Mouse (Mus musculus) intestine, embryonic 15.5 days (tissue): ENCODE results near the gene Aldh8a1. TPM values are rescaled to one million over a fixed set of nuclear protein-coding genes. Genes with fewer than 3 reads are reported as not detected.

ENCODE experiments used
- ATAC-seq: fragments of 200-750 bp; cut with Nextera tagmentation; 2 replicates; pipeline ENCODE4 v1.8.0; 2017; ENCODE audit warnings: moderate TSS enrichment, moderate library complexity
- H3K27ac ChIP-seq: fragments of 300-500 bp; sonication (generic); 2 replicates; pipeline ENCODE4 v1.5.1; 2015; ENCODE audit warnings: mild to moderate bottlenecking, inconsistent platforms
- H3K27me3 ChIP-seq: fragments of 300-500 bp; sonication (generic); replicated peaks from 2 replicates; pipeline ENCODE4 v1.6.1; 2015; ENCODE audit warnings: inconsistent platforms
- H3K36me3 ChIP-seq: fragments of 300-500 bp; sonication (generic); 2 replicates; pipeline ENCODE4 v1.6.1; 2015; ENCODE audit warnings: inconsistent platforms
- H3K4me1 ChIP-seq: fragments of 300-500 bp; sonication (generic); replicated peaks from 2 replicates; pipeline ENCODE4 v1.6.1; 2015; ENCODE audit warnings: inconsistent platforms
- H3K4me2 ChIP-seq: fragments of 300-500 bp; sonication (generic); replicated peaks from 2 replicates; pipeline ENCODE4 v1.6.1; 2015; ENCODE audit warnings: mild to moderate bottlenecking, inconsistent platforms
- H3K4me3 ChIP-seq: fragments of 300-500 bp; sonication (generic); replicated peaks from 2 replicates; pipeline ENCODE4 v1.5.1; 2015; ENCODE audit warnings: inconsistent platforms
- H3K9ac ChIP-seq: fragments of 300-500 bp; sonication (generic); 2 replicates; pipeline ENCODE4 v1.6.1; 2015; ENCODE audit warnings: inconsistent platforms
- H3K9me3 ChIP-seq: fragments of 300-500 bp; sonication (generic); 2 replicates; pipeline ENCODE4 v1.6.1; 2016; ENCODE audit warnings: inconsistent platforms
- WGBS: fragments of 180-500 bp; shearing (Covaris S2); methylation state at CpG from one replicate; pipeline ENCODE4 v1.1.7; 2015; 5-methylcytosine and 5-hydroxymethylcytosine counted together
- polyA plus RNA-seq: library from polyadenylated mRNA; unstranded; fragments of >200 nt; fragmentation: Nextera tagmentation; extraction: Ambion mirVana; gene quantifications from 2 replicates; pipeline ENCODE4 v1.2.1, GENCODE M21; 2015

Gene Aldh8a1
- polyA plus RNA-seq, 1 experiment from 2014 or later: 0.33 TPM

DNA sequence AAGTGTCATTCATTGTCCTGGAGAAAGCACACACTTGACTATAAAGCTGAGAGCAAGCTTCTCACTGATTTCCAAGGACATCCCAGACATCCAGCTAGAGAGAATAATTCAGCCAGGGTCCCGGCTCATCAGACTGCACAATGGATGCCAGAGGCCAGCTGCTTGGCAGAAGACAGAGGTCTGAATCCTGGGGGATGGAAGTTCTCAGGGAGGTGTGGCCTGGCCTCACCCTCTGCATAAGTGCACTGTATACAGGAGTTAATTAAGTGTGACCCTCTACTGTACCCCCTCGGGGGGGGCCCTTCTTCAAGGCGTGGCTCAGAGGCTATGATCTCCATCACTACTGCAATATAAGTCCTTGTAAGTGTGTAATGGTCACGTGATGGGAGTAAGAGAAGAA lies 24.2 kb downstream of the Aldh8a1 start:
- Histone ChIP-seq H3K4me1 (peaks cover 3% of the 10 kb centered on the region; the same call in 1 of the 2 replicates), H3K4me3 (no peak overlapping the region), H3K36me3 (no peaks in the 10 kb centered on the region), H3K27me3 (no peaks in the 10 kb centered on the region), H3K9ac (no peak overlapping the region), H3K4me2 (no peak overlapping the region), H3K9me3 (no peaks in the 10 kb centered on the region), H3K27ac (no peak overlapping the region)
- WGBS: 62% methylated on average over 4 of the region's 4 CpGs
- no peak for ATAC-seq

DNA sequence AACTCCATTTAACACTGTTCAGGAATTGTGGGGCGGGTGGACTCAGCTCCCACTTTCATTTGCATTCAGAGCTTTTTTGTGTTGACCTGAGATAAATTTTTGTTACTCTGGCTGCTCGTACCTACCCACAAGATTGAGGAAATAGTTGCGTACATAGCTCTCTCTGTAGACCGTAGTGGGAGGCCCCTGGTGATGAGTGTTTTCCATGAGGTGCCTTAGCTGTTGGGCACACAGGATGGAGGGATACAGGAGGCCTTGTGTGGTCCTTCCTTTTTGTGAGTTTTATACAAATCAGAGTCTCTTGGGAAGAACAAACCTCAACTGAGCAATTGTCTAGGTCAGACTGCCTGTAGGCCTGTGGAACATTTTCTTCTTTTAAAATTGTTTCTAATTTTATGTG lies 27.7 kb downstream of the Aldh8a1 start:
- 79% methylated on average over 4 of the region's 4 CpGs for WGBS
- Histone ChIP-seq H3K27ac (no peak overlapping the region), H3K4me1 (peaks cover 3% of the 10 kb centered on the region; the same call in 1 of the 2 replicates), H3K36me3 (no peaks in the 10 kb centered on the region), H3K9me3 (no peaks in the 10 kb centered on the region), H3K27me3 (no peaks in the 10 kb centered on the region), H3K9ac (no peak overlapping the region), H3K4me3 (no peak overlapping the region), H3K4me2 (no peak overlapping the region)
- ATAC-seq: no peak

DNA sequence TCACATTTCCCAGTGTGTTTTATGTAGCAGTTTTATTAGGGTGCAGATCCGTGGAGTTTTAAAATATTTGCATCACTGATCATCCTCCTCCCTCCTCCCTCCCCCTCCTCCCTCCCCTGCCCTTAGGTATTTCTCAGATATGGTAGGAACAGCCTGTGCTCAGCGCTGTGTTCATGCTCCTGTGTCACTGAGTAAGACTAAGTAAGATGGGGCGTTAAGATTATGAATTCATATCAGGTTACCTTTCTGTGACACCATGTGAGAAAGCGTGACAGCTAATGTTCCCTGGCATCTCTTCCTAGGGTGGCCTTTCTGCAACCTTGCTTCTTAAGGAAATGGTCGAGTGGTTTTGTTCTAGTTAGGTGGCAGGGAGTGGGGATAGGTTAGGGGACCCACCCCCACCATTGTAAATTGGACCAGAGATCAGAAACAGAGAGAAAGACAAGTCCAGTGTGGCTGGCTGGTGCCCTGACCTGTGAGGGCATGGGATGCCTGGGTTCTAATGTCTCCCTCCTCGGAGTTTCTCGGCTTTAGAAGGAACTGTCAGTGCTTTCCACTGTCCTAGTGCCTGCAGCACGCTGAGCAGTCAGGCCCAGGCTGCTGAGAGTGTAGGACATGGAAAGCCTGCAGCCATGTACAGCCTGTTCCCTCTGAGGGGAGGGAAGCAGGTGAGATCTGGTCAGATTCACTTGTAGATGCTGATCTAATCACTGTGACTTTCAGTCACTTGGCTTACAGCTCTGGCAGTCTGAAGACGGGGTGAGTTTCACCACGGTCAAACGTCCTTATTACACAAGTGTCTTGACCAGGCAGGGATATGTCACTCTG lies 28.8 kb downstream of the Aldh8a1 start:
- H3K4me1 ChIP-seq: peaks cover 3% of the 10 kb centered on the region; the same call in 1 of the 2 replicates
- no peak overlapping the region for H3K27ac ChIP-seq
- no peaks in the 10 kb centered on the region for H3K27me3 ChIP-seq
- WGBS: 80% methylated on average over 11 of the region's 11 CpGs
- H3K36me3 ChIP-seq: no peaks in the 10 kb centered on the region
- H3K9ac ChIP-seq: no peak overlapping the region
- ATAC-seq: no peak
- no peaks in the 10 kb centered on the region for H3K9me3 ChIP-seq
- H3K4me2 ChIP-seq: no peak overlapping the region
- H3K4me3 ChIP-seq: no peak overlapping the region

DNA sequence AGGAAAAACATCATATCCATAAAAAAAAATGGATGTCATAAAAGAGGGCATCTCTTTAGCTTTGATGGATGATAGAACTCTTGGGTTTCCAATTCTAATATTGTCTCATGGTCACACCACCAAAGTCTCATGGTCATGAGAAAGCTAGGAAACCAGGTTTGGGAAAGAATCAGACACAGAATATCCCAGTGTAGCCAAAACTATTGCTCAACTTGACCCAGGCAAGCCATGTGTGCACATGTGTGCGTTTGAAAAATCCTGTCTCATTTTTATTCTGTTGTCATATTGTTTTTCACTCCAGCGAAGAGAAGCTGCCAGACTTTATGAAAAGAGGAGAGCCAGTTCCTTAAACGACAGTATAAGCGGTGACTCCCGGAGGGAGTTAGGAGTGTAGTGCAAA lies 33.6 kb downstream of the Aldh8a1 start:
- WGBS: 76% methylated on average over 5 of the region's 5 CpGs
- no peak for ATAC-seq
- no peaks in the 10 kb centered on the region for H3K4me1 ChIP-seq

DNA sequence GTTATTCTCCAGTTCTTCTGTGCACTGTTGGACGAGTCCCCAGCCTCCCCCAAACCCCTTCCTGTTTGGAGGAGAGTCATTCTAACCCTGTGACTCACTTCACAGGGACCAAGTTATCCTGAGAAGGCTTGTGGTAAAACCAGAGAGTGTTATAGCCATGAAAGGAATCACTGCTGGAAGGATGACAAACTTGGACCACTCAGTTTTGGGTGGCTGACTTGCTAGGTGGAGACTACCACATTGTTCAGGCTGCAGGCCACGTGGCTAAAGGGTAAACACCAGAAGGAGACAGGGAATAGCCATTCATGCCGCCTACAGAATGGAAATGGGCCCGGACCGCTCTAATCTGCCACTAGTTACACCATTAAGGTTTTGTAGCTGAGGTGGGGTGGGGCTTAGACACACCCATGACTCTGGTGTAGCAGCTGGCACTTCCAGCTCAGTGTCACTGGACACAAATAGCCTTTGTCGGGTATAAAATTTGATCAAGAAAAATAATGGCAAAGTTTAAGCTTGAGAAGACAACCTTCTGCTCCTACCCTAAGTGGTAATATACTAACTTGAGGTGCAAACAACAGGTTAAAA lies 34.6 kb downstream of the Aldh8a1 start:
- H3K27ac ChIP-seq: no peak overlapping the region
- no peak for ATAC-seq
- H3K9me3 ChIP-seq: no peaks in the 10 kb centered on the region
- WGBS: 68% methylated on average over 6 of the region's 6 CpGs
- H3K4me3 ChIP-seq: no peak overlapping the region
- H3K4me2 ChIP-seq: no peak overlapping the region
- H3K9ac ChIP-seq: no peak overlapping the region
- H3K4me1 ChIP-seq: no peaks in the 10 kb centered on the region
- H3K27me3 ChIP-seq: no peaks in the 10 kb centered on the region
- no peaks in the 10 kb centered on the region for H3K36me3 ChIP-seq

More for the DNA sequence above, 33.6 kb downstream of the Aldh8a1 start:
- no peak overlapping the region for H3K4me2 ChIP-seq
- no peaks in the 10 kb centered on the region for H3K36me3 ChIP-seq
- H3K27me3 ChIP-seq: no peaks in the 10 kb centered on the region
- H3K4me3 ChIP-seq: no peak overlapping the region
- H3K9ac ChIP-seq: no peak overlapping the region
- no peak overlapping the region for H3K27ac ChIP-seq
- no peaks in the 10 kb centered on the region for H3K9me3 ChIP-seq

DNA sequence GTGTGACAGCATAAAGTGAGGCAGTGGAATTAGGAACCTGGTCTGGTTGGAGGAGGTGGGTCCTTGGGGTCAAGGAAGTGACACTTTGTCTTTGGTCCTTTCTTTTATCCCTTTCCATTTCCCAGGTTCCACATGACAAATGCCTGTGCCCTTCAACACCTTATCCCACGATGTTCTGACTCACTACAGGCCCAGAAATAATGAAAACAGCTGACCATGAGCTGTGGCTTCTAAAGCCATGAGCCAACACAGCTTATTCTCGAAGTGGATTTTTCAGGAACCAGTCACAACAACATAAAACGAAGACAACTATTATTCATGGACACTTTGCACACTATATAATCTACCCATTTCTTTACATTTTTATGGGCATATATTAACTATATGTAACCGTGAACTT lies 37.9 kb downstream of the Aldh8a1 start:
- H3K9me3 ChIP-seq: no peaks in the 10 kb centered on the region
- no peak overlapping the region for H3K27ac ChIP-seq
- H3K27me3 ChIP-seq: no peaks in the 10 kb centered on the region
- no peak overlapping the region for H3K9ac ChIP-seq
- ATAC-seq: no peak
- 78% methylated on average over 4 of the region's 4 CpGs for WGBS
- H3K4me2 ChIP-seq: no peak overlapping the region
- H3K4me1 ChIP-seq: no peaks in the 10 kb centered on the region
- no peak overlapping the region for H3K4me3 ChIP-seq
- no peaks in the 10 kb centered on the region for H3K36me3 ChIP-seq

DNA sequence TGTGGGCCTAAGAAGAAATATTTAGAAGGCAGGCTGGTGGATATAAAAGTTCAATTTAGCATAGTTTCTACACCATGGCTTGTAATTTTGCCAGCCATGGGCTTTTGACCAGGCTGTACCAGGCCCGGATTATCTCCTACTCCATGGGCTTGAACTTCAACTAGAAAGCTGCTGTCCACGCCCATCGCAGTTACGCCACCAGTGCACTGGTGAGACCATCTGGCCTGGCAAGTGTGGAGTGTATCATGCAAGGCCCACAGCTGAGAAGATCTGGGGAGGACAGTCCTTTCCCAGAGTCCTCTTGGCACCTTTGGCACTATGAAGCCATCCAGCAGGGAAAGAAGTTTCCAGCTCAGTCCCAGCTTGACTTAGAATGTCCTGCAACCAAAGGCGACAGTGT lies 39.1 kb downstream of the Aldh8a1 start:
- no peak overlapping the region for H3K9ac ChIP-seq
- no peak overlapping the region for H3K27ac ChIP-seq
- no peaks in the 10 kb centered on the region for H3K4me1 ChIP-seq
- no peaks in the 10 kb centered on the region for H3K9me3 ChIP-seq
- H3K27me3 ChIP-seq: no peaks in the 10 kb centered on the region
- H3K4me2 ChIP-seq: no peak overlapping the region
- WGBS: 90% methylated on average over 5 of the region's 5 CpGs
- H3K36me3 ChIP-seq: no peaks in the 10 kb centered on the region
- H3K4me3 ChIP-seq: no peak overlapping the region
- no peak for ATAC-seq

DNA sequence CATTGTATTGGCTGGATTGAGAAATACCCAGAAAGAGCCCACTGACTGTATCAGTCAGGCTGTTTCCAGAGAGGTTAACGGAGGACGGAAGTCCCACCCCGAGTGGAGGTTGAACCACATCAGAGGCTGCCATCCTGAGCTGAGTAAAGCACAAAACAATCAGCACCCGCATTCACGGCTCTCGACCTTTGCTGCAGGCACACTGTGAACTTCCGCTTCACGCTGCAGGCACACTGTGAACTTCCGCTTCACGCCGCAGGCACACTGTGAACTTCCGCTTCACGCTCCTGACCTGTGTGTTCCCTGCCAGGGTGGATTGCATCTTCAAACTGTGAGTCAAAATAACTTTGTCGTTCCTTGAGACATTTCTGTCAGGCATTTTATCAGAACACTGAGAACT lies 42.1 kb downstream of the Aldh8a1 start:
- H3K4me1 ChIP-seq: no peaks in the 10 kb centered on the region
- no peak for ATAC-seq
- H3K9ac ChIP-seq: no peak overlapping the region

DNA sequence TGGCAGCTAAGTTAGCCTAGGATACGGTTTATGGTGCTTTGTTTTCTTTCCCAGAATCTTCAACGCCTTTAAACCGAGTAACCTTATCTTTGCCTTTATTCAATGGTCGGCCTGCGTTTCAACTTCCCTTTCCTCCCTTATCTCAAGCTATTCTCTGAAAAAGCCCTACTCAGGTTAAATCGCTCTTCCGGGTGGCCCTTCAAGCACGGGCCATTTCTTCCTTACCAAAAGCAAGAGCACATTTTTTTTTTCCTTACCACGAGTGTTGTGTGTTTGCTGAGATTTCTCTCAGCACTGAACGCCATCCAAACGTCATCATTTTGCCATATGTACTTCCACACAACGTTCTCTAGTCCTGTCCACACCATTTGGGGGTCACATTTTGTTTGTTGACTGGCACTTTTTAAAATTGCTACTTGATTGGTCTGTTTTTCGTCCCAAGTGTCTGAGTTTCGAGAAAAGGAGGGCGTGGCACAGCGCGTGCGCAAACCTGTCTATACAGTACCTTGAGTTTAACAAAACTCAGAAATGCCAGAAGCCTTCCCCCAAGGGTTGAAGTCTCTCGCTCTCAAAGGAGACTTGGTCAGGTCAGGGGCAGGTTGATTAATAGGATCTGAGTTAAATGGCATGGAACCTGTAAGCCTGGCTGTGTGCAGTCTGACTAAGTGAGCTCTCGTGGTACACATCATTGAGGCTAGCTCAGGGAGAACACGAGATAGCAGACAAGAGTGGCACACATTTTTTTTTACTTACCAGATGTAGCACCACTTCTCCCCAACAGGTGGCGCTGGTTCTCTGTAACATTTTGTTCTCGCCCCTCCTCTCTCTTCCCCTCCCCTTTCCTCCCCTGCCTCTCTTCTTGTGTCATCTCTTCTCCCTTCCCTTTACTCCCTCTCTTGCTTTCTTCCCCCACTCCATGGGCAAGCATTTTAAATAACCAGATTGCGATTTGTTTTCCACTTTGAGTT lies 43.6 kb downstream of the Aldh8a1 start:
- H3K4me1 ChIP-seq: no peaks in the 10 kb centered on the region
- H3K27ac ChIP-seq: no peak overlapping the region
- no peak overlapping the region for H3K4me3 ChIP-seq
- ATAC-seq: no peak
- H3K27me3 ChIP-seq: no peaks in the 10 kb centered on the region
- H3K9me3 ChIP-seq: no peaks in the 10 kb centered on the region
- H3K9ac ChIP-seq: no peak overlapping the region
- no peak overlapping the region for H3K4me2 ChIP-seq
- no peaks in the 10 kb centered on the region for H3K36me3 ChIP-seq
- 60% methylated on average over 24 of the region's 24 CpGs for WGBS

More for the DNA sequence above, 42.1 kb downstream of the Aldh8a1 start:
- Histone ChIP-seq H3K9me3 (no peaks in the 10 kb centered on the region), H3K27ac (no peak overlapping the region), H3K27me3 (no peaks in the 10 kb centered on the region), H3K4me3 (no peak overlapping the region), H3K4me2 (no peak overlapping the region), H3K36me3 (no peaks in the 10 kb centered on the region)
- WGBS: 87% methylated on average over 14 of the region's 14 CpGs

DNA sequence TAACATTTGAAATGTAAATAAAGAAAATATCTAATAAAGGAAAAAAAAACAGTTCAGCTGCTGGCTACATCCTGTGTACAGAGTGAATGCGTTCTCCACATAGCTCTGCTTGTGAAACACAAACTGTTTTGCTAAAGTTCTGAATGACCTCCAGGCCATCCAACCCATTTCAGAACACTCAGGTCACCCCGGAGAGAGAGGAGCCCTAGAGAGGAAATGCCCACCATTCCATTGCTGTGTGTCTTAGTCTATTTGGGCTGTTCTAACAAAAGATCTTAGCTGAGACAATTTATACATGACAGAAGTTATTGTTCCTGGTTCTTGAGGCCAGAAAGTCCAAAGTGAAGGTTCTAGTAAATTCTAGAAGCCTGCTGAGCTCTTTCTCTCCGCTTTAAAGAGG lies 49.4 kb downstream of the Aldh8a1 start:
- H3K27ac ChIP-seq: no peak overlapping the region
- no peaks in the 10 kb centered on the region for H3K27me3 ChIP-seq
- no peak for ATAC-seq
- H3K4me1 ChIP-seq: no peaks in the 10 kb centered on the region
- no peak overlapping the region for H3K4me3 ChIP-seq
- H3K36me3 ChIP-seq: no peaks in the 10 kb centered on the region
- H3K4me2 ChIP-seq: no peak overlapping the region
- 52% methylated on average over 3 of the region's 3 CpGs for WGBS
- no peaks in the 10 kb centered on the region for H3K9me3 ChIP-seq
- H3K9ac ChIP-seq: no peak overlapping the region

DNA sequence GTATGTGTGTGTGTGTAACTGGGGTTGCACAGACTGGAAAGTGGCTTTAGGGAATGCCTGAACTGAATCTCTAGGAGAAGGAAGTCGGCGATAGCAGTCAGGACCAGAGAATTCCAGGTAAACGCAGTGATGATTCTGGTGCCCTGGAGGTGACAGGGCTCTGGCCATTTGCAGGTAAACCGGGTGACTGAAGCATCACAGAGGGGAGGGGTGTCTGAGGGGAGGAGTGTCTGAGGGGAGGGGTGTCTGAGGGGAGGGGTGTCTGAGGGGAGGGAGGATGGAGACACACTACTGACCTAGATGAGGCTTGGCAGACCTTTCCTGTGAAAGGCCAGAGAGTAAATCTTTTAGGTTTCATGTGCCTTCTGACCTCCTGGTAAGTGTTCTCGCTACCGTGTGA lies 50.9 kb downstream of the Aldh8a1 start:
- no peak for ATAC-seq
- Histone ChIP-seq H3K9ac (no peak overlapping the region), H3K4me1 (no peaks in the 10 kb centered on the region), H3K4me3 (no peak overlapping the region), H3K9me3 (no peaks in the 10 kb centered on the region), H3K27me3 (no peaks in the 10 kb centered on the region), H3K36me3 (no peaks in the 10 kb centered on the region), H3K27ac (no peak overlapping the region), H3K4me2 (no peak overlapping the region)
- WGBS: 62% methylated on average over 6 of the region's 6 CpGs

DNA sequence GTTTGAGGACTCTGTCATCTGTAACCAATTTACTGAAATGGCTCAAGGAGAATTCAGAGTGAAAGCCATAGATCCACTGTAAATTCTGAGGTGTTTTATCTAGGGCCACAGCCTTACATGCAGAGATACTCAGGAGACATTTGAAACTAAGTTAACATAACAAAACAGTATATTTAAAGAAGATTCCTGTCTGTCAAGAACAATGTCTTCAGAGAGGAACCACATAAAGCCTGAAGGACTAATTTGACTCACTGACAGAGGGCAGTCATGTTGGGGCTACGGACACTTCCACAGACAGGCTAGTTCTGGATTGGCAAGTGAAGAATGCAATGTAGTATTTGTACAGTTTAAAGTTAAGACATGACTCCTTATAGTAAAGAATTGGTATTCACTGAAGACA lies 62.2 kb downstream of the Aldh8a1 start:
- H3K9me3 ChIP-seq: no peaks in the 10 kb centered on the region
- no peak overlapping the region for H3K27ac ChIP-seq
- H3K4me3 ChIP-seq: no peak overlapping the region
- H3K36me3 ChIP-seq: no peaks in the 10 kb centered on the region
- H3K9ac ChIP-seq: no peak overlapping the region
- WGBS: 100% methylated on average over 1 of the region's 1 CpGs
- H3K4me1 ChIP-seq: peaks cover 15% of the 10 kb centered on the region; the same call in 1 of the 2 replicates
- H3K4me2 ChIP-seq: no peak overlapping the region
- no peak for ATAC-seq
- H3K27me3 ChIP-seq: no peaks in the 10 kb centered on the region
